Mouse (Mus musculus) limb, embryonic 13.5 days (tissue): ENCODE measurements around the gene Srm. TPM values are rescaled to one million over a fixed set of nuclear protein-coding genes. Genes with fewer than 3 reads are reported as not detected.

Source experiments
- ATAC-seq: fragments of 200-750 bp; cut with Nextera tagmentation; 2 replicates; pipeline ENCODE4 v1.8.0; 2017; ENCODE audit warnings: low read depth, moderate number of reproducible peaks, moderate TSS enrichment; ENCODE audit not compliant: low FRiP score
- H3K27ac ChIP-seq: fragments of 300-500 bp; sonication (generic); 2 replicates; pipeline ENCODE4 v1.5.1; 2015; ENCODE audit warnings: inconsistent platforms, mild to moderate bottlenecking, moderate library complexity
- H3K27me3 ChIP-seq: fragments of 300-500 bp; sonication (generic); 2 replicates; pipeline ENCODE4 v1.6.1; 2015; ENCODE audit warnings: mild to moderate bottlenecking, inconsistent platforms
- H3K36me3 ChIP-seq: fragments of 300-500 bp; sonication (generic); 2 replicates; pipeline ENCODE4 v1.6.1; 2015; ENCODE audit warnings: inconsistent platforms, mild to moderate bottlenecking, moderate library complexity
- H3K4me1 ChIP-seq: fragments of 300-500 bp; sonication (generic); 2 replicates; pipeline ENCODE4 v1.6.1; 2015; ENCODE audit warnings: inconsistent platforms
- H3K4me2 ChIP-seq: fragments of 300-500 bp; sonication (generic); replicated peaks from 2 replicates; pipeline ENCODE4 v1.6.1; 2015; ENCODE audit warnings: inconsistent platforms, mild to moderate bottlenecking, moderate library complexity
- H3K4me3 ChIP-seq: fragments of 300-500 bp; sonication (generic); 2 replicates; pipeline ENCODE4 v1.5.1; 2015; ENCODE audit warnings: moderate library complexity, mild to moderate bottlenecking, inconsistent platforms
- H3K9ac ChIP-seq: fragments of 300-500 bp; sonication (generic); 2 replicates; pipeline ENCODE4 v1.6.1; 2015; ENCODE audit warnings: mild to moderate bottlenecking, inconsistent platforms
- H3K9me3 ChIP-seq: fragments of 300-500 bp; sonication (generic); 2 replicates; pipeline ENCODE4 v1.6.1; 2016; ENCODE audit warnings: inconsistent platforms
- WGBS: fragments of 180-500 bp; shearing (Covaris S2); methylation state at CpG from one replicate; pipeline ENCODE4 v1.1.7; 2015; 5-methylcytosine and 5-hydroxymethylcytosine counted together
- polyA plus RNA-seq: library from polyadenylated mRNA; unstranded; fragments of >200 nt; fragmentation: Nextera tagmentation; extraction: Ambion mirVana; gene quantifications from 2 replicates; pipeline ENCODE4 v1.2.1, GENCODE M21; 2015

Srm gene
- polyA plus RNA-seq, 1 experiment from 2014 or later = 223 TPM

GRCm38 (mm10) chr4:148603376-148604139, 12.3 kb downstream of the Srm start:
- Histone ChIP-seq H3K27me3 (no peaks in the 10 kb centered on the region), H3K9me3 (no peaks in the 10 kb centered on the region), H3K36me3 (peaks cover 16% of the 10 kb centered on the region), H3K4me2 (no peak overlapping the region), H3K9ac (no peak overlapping the region), H3K27ac (no peak overlapping the region), H3K4me3 (no peak overlapping the region), H3K4me1 (no peaks in the 10 kb centered on the region)
- no peak for ATAC-seq
- WGBS = 70% methylated on average over 10 of the region's 10 CpGs

GRCm38 (mm10) chr4:148604141-148604540, 12.8 kb downstream of the Srm start:
- H3K27ac ChIP-seq = no peak overlapping the region
- no peak overlapping the region for H3K4me2 ChIP-seq

DNA sequence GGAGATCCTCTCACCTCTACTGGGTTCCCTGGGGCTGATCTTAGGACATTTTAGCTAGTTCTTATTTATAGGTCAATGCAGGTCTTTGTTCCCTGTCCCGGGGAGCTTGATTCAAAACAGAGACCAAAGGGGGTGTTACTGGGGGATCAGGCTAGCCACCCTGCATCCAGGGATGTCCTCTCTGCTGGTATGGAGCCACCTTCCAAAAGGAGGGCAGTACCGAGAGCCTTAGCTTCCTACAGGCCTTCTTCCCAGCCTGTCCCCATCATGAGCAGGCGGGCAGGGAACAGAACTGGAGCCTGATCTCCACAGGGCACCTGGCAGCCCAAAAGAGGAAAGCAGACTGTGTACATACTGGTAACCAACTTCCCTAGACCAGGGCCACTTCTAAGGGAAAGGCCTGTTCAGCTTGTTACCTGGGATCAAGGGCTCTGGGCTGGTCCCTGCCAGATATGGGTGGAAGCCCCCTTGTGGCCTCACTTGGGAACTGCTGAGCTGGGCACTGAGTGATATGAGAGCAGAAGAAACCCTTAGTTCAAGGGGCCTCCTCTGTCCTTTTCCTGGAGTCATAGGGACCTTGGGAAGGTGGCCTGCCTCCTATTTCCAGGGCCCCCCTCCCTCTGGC, 13.3 kb downstream of the Srm start:
- no peaks in the 10 kb centered on the region for H3K4me1 ChIP-seq
- H3K27ac ChIP-seq = no peak overlapping the region
- WGBS = 87% methylated on average over 3 of the region's 3 CpGs
- no peaks in the 10 kb centered on the region for H3K9me3 ChIP-seq
- H3K27me3 ChIP-seq = no peaks in the 10 kb centered on the region
- no peak overlapping the region for H3K9ac ChIP-seq
- no peak for ATAC-seq
- no peak overlapping the region for H3K4me3 ChIP-seq
- no peak overlapping the region for H3K4me2 ChIP-seq
- H3K36me3 ChIP-seq = peaks cover 7% of the 10 kb centered on the region

More at GRCm38 (mm10) chr4:148604141-148604540, 12.8 kb downstream of the Srm start:
- Histone ChIP-seq H3K4me1 (no peaks in the 10 kb centered on the region), H3K4me3 (no peak overlapping the region), H3K36me3 (peaks cover 10% of the 10 kb centered on the region), H3K27me3 (no peaks in the 10 kb centered on the region), H3K9ac (no peak overlapping the region), H3K9me3 (no peaks in the 10 kb centered on the region)
- WGBS = 71% methylated on average over 7 of the region's 7 CpGs
- ATAC-seq = no peak

GRCm38 (mm10) chr4:148607758-148608157, 16.5 kb downstream of the Srm start:
- H3K27me3 ChIP-seq = no peaks in the 10 kb centered on the region
- no peak overlapping the region for H3K4me3 ChIP-seq
- H3K4me1 ChIP-seq = no peaks in the 10 kb centered on the region
- 31% methylated on average over 5 of the region's 5 CpGs for WGBS
- no peak overlapping the region for H3K4me2 ChIP-seq
- no peak overlapping the region for H3K9ac ChIP-seq
- H3K27ac ChIP-seq = no peak overlapping the region
- H3K36me3 ChIP-seq = peaks cover 20% of the 10 kb centered on the region
- no peak for ATAC-seq
- no peaks in the 10 kb centered on the region for H3K9me3 ChIP-seq

GRCm38 (mm10) chr4:148609805-148610204, 18.5 kb downstream of the Srm start:
- H3K4me3 ChIP-seq = no peak overlapping the region
- 81% methylated on average over 5 of the region's 5 CpGs for WGBS
- H3K27ac ChIP-seq = no peak overlapping the region
- no peak for ATAC-seq
- H3K4me2 ChIP-seq = no peak overlapping the region
- peaks cover 9% of the 10 kb centered on the region; the same call in 1 of the 2 replicates for H3K4me1 ChIP-seq
- peaks cover 37% of the 10 kb centered on the region for H3K36me3 ChIP-seq
- H3K27me3 ChIP-seq = no peaks in the 10 kb centered on the region
- H3K9ac ChIP-seq = no peak overlapping the region
- no peaks in the 10 kb centered on the region for H3K9me3 ChIP-seq

DNA sequence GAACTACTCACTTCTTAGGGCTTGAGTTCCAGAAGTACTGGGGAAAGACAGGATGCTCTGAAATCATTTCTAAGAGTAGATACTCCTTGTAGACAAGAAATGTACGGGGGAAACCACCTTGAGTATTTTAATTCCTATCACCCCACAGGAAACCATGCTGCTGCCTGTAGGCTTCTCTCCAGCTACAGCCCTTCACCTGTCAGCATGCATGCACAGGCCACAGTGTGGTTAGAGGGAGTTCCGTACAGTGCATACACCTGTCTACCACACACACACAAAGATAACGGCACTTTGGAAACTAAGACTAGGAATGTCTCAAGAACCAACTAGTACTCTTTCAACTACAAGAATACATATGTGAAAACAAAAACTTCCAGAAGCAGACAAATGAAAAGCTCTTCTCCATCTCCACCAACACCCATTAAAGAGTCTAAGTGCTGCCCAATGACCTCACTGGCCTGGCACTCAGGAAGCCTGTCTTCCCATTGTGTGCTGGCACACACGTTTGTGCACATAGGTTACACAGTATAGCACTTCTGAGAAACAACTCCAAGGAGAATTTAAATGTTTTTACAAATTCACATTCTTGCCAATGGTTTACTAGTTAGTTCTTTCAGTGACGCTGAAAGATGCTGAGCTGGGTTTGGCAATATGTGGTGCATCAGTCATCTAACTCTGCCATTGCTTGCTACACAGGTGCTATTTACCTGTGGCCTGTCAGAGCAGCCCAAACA, 19.5 kb downstream of the Srm start:
- Histone ChIP-seq H3K36me3 (peaks cover 47% of the 10 kb centered on the region), H3K9me3 (no peaks in the 10 kb centered on the region), H3K27me3 (no peaks in the 10 kb centered on the region), H3K4me1 (peaks cover 9% of the 10 kb centered on the region; the same call in 1 of the 2 replicates), H3K4me2 (no peak overlapping the region), H3K27ac (no peak overlapping the region), H3K4me3 (no peak overlapping the region), H3K9ac (no peak overlapping the region)
- ATAC-seq = no peak
- WGBS = 73% methylated on average over 5 of the region's 5 CpGs

GRCm38 (mm10) chr4:148612557-148612956, 21.3 kb downstream of the Srm start:
- Histone ChIP-seq H3K4me1 (peaks cover 9% of the 10 kb centered on the region; the same call in 1 of the 2 replicates), H3K36me3 (peaks cover 58% of the 10 kb centered on the region), H3K9ac (no peak overlapping the region), H3K27me3 (no peaks in the 10 kb centered on the region), H3K27ac (no peak overlapping the region), H3K4me2 (no peak overlapping the region), H3K9me3 (no peaks in the 10 kb centered on the region), H3K4me3 (no peak overlapping the region)
- whole genome bisulfite sequencing = 60% methylated on average over 4 of the region's 4 CpGs
- no peak for ATAC-seq

DNA sequence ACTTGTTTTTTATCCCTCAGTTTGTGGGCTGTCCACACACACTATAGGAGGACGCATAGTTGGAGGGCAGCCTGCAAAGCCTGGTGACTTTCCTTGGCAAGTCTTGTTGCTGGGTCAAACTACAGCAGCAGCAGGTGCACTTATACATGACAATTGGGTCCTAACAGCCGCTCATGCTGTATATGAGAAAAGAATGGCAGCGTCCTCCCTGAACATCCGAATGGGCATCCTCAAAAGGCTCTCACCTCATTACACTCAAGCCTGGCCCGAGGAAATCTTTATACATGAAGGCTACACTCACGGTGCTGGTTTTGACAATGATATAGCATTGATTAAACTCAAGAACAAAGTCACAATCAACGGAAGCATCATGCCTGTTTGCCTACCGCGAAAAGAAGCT, 22.4 kb downstream of the Srm start:
- H3K4me3 ChIP-seq = no peak overlapping the region
- H3K9me3 ChIP-seq = no peaks in the 10 kb centered on the region
- no peaks in the 10 kb centered on the region for H3K27me3 ChIP-seq
- peaks cover 9% of the 10 kb centered on the region; the same call in 1 of the 2 replicates for H3K4me1 ChIP-seq
- no peak for ATAC-seq
- H3K36me3 ChIP-seq = peaks cover 64% of the 10 kb centered on the region
- no peak overlapping the region for H3K9ac ChIP-seq
- no peak overlapping the region for H3K27ac ChIP-seq
- WGBS = 85% methylated on average over 9 of the region's 9 CpGs
- no peak overlapping the region for H3K4me2 ChIP-seq

DNA sequence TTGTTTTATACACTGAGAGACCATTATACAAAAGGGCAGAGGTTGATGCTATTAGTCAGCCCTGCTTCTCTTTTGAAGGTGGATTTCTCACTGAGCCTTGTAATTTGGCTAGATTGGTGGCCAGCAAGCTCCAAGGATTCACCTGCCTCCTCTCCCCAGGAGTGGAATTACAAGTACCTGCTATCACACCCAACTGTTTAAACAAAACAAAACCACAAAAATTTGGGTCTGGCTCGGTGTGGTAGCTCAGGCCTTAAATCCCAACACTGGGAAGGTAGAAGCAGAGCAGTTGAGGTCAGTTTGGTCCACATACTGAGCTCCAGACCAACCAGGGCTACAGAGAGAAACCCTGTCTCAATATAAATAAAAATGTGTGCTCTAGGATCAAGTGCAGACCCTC, 28.5 kb downstream of the Srm start:
- Histone ChIP-seq H3K4me1 (peaks cover 17% of the 10 kb centered on the region), H3K27me3 (no peaks in the 10 kb centered on the region), H3K27ac (no peak overlapping the region), H3K9ac (no peak overlapping the region), H3K9me3 (no peaks in the 10 kb centered on the region), H3K4me2 (no peak overlapping the region), H3K4me3 (no peak overlapping the region), H3K36me3 (peaks cover 92% of the 10 kb centered on the region)
- no peak for ATAC-seq
- 65% methylated on average over 1 of the region's 1 CpGs for WGBS

GRCm38 (mm10) chr4:148620718-148621117, 29.4 kb downstream of the Srm start:
- 84% methylated on average over 1 of the region's 1 CpGs for WGBS
- H3K36me3 ChIP-seq = peaks cover 87% of the 10 kb centered on the region
- H3K27ac ChIP-seq = no peak overlapping the region
- no peak overlapping the region for H3K4me3 ChIP-seq
- no peaks in the 10 kb centered on the region for H3K27me3 ChIP-seq
- no peak for ATAC-seq
- H3K9ac ChIP-seq = no peak overlapping the region
- H3K4me1 ChIP-seq = peaks cover 23% of the 10 kb centered on the region
- H3K4me2 ChIP-seq = no peak overlapping the region
- H3K9me3 ChIP-seq = no peaks in the 10 kb centered on the region

- Histone ChIP-seq H3K4me2 (no peak overlapping the region), H3K4me1 (peaks cover 23% of the 10 kb centered on the region), H3K27ac (no peak overlapping the region), H3K9ac (no peak overlapping the region), H3K4me3 (no peak overlapping the region), H3K9me3 (no peaks in the 10 kb centered on the region), H3K36me3 (peaks cover 69% of the 10 kb centered on the region), H3K27me3 (no peaks in the 10 kb centered on the region)
- no peak for ATAC-seq
- 95% methylated on average over 4 of the region's 4 CpGs for WGBS
These were observed 31.2 kb downstream of the Srm start for GRCm38 (mm10) chr4:148622485-148622884.

DNA sequence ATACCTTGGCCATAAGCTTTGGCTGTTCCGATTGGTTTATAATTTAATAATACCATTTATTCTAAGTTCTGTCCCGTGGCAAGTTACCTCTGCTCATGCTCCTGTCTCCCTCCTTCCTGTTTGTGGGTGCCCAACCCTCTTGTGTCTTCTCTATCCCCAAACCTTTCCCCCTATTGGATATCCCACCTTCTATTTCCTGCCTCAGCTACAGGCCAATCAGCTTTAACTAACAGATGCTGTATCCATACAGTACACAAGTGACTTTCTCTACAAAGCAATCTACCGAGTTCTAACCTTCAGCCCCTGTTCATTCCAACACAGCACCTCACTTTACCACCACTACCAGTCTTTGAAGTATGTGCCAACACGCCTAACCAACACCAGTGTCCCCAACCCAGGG, 32.3 kb downstream of the Srm start:
- ATAC-seq = no peak
- WGBS = 91% methylated on average over 4 of the region's 4 CpGs
- H3K9ac ChIP-seq = no peak overlapping the region
- H3K9me3 ChIP-seq = no peaks in the 10 kb centered on the region
- H3K4me1 ChIP-seq = peaks cover 23% of the 10 kb centered on the region
- H3K36me3 ChIP-seq = peaks cover 63% of the 10 kb centered on the region
- no peak overlapping the region for H3K27ac ChIP-seq
- no peak overlapping the region for H3K4me3 ChIP-seq
- no peaks in the 10 kb centered on the region for H3K27me3 ChIP-seq
- 0 out of 2 replicates have a peak overlapping the region, but pooled peaks have one; percentile 2 for H3K4me2 ChIP-seq
